ENCODE assay signal across 12 mouse cellular contexts in the genomic region with DNA sequence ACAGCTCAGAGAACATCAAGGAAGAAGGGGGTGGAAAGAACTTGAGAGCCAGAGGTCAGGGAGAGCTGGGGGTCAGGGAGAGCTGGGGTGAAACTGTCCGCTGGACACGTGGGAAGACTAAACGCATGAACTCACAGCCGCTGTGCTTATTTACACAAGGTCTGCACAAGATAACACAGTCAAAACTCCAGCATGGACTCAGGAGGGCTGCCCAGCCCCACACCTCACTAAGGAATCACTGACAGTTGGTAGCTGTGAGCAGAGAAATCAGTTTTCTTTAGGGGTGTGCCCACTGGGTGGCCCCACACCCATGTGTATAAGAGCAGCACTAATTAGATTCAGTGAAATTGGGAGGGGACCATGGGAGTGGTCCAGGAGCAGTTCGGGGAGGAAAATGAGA. TPM values are rescaled to one million over a fixed set of nuclear protein-coding genes. Genes with fewer than 3 reads are reported as not detected.
"Had no signal": no experiment of that assay in that cellular context is flagged by ENCODE, and none has a peak within 500 bp of the region (broad histone marks: within the 10 kb centered on the region; RNA-seq: fewer than 3 reads in every experiment).

No protein-coding gene starts in this region.

- ATAC-seq: hindbrain, postnatal 0 days; liver, postnatal 0 days had no signal

- H3K4me3 ChIP-seq: liver, embryonic 13.5 days; lung, embryonic 15.5 days; midbrain, embryonic 10.5 days; myocyte; neural tube, embryonic 15.5 days had no signal

- H3K27ac ChIP-seq: hindbrain, postnatal 0 days; liver, embryonic 13.5 days; lung, embryonic 15.5 days; midbrain, embryonic 10.5 days; neural tube, embryonic 15.5 days had no signal

- DNase-seq: kidney, postnatal 14 days; layer of hippocampus, adult 9-11 months; liver, embryonic 13.5 days; liver, postnatal 0 days; lung, postnatal 14 days; midbrain, embryonic 14.5 days; thymus, postnatal 4 days had no signal

- H3K9ac ChIP-seq: liver, embryonic 13.5 days; liver, postnatal 0 days; lung, embryonic 15.5 days; neural tube, embryonic 15.5 days had no signal

- H3K4me1 ChIP-seq: lung, embryonic 15.5 days; midbrain, embryonic 10.5 days; neural tube, embryonic 15.5 days had no signal

- H3K27me3 ChIP-seq: liver, embryonic 13.5 days; lung, embryonic 15.5 days; neural tube, embryonic 15.5 days had no signal

- H3K36me3 ChIP-seq: liver, embryonic 13.5 days; lung, embryonic 15.5 days; midbrain, embryonic 10.5 days; neural tube, embryonic 15.5 days had no signal

- H3K9me3 ChIP-seq: liver, embryonic 13.5 days; lung, embryonic 15.5 days; midbrain, embryonic 10.5 days; neural tube, embryonic 15.5 days had no signal

- H3K4me2 ChIP-seq: liver, embryonic 13.5 days; lung, embryonic 15.5 days; neural tube, embryonic 15.5 days had no signal

RNA-seq across cellular contexts. Expression of gene Scin, which starts 27.2 kb away (rescaled TPM):
- total RNA-seq: hindbrain, postnatal 0 days had no signal
- polyA plus RNA-seq: midbrain, embryonic 10.5 days had no signal
